Mouse (Mus musculus): ENCODE results near the gene Tmem246. TPM values are rescaled to one million over a fixed set of nuclear protein-coding genes. Genes with fewer than 3 reads are reported as not detected.
"Not testable (repeated sequence)": the region's sequence is repeated elsewhere in the genome, so short reads cannot be mapped to it uniquely, and the experiment has no call there.

The Tmem246 gene
- polyA plus RNA-seq (2015; fragmentation: Nextera tagmentation; extraction: Ambion mirVana) = 50.0 and 52.3 TPM in 2 replicates

- no peaks in the 10 kb centered on the region for H3K36me3 ChIP-seq
- no peaks in the 10 kb centered on the region for H3K9me3 ChIP-seq (replicated peaks)
- WGBS = under 1% methylated on average over 69 of the region's 77 CpGs
- peak within 1 kb of the TSS; percentile 90 for H3K9ac ChIP-seq
- H3K4me2 ChIP-seq = peak within 1 kb of the TSS; percentile 85
- peak within 1 kb of the TSS; percentile 94 for H3K27ac ChIP-seq
- H3K4me1 ChIP-seq (replicated peaks) = peaks cover 11% of the 10 kb centered on the region
- ATAC-seq (replicated peaks; ENCODE audit: insufficient number of reproducible peaks, insufficient read depth, low FRiP score, low read depth) = peak; percentile 93
- H3K27me3 ChIP-seq = no peaks in the 10 kb centered on the region
- H3K4me3 ChIP-seq = peak within 1 kb of the TSS; percentile 71
Observed at GRCm38 (mm10) chr4:49597183-49598100, at the start of gene Tmem246. Gene Tmem246 (minus strand): TSS chr4:49597876.

GRCm38 (mm10) chr4:49639913-49640312, 42.2 kb upstream of the Tmem246 start:
- H3K27ac ChIP-seq = no peak overlapping the region
- ATAC-seq (replicated peaks; ENCODE audit: insufficient number of reproducible peaks, insufficient read depth, low FRiP score, low read depth) = no peak
- peaks cover 61% of the 10 kb centered on the region for H3K36me3 ChIP-seq
- H3K9ac ChIP-seq = no peak overlapping the region
- no peak overlapping the region for H3K4me3 ChIP-seq
- no peaks in the 10 kb centered on the region for H3K27me3 ChIP-seq
- WGBS = 37% methylated on average over 2 of the region's 2 CpGs
- no peaks in the 10 kb centered on the region for H3K9me3 ChIP-seq (replicated peaks)
- H3K4me2 ChIP-seq = no peak overlapping the region
- H3K4me1 ChIP-seq (replicated peaks) = no peaks in the 10 kb centered on the region

GRCm38 (mm10) chr4:49637821-49638220, 40.1 kb upstream of the Tmem246 start:
- no peak overlapping the region for H3K4me3 ChIP-seq
- peaks cover 10% of the 10 kb centered on the region for H3K4me1 ChIP-seq (replicated peaks)
- H3K4me2 ChIP-seq = no peak overlapping the region
- no peak for ATAC-seq (replicated peaks; ENCODE audit: insufficient number of reproducible peaks, insufficient read depth, low FRiP score, low read depth)
- peaks cover 47% of the 10 kb centered on the region for H3K36me3 ChIP-seq
- H3K9ac ChIP-seq = no peak overlapping the region
- WGBS = 88% methylated on average over 11 of the region's 11 CpGs
- H3K27me3 ChIP-seq = no peaks in the 10 kb centered on the region
- H3K27ac ChIP-seq = no peak overlapping the region
- no peaks in the 10 kb centered on the region for H3K9me3 ChIP-seq (replicated peaks)

GRCm38 (mm10) chr4:49632139-49632481, 34.4 kb upstream of the Tmem246 start:
- WGBS = 0% methylated on average over 30 of the region's 30 CpGs
- peak; percentile 51 for ATAC-seq (replicated peaks; ENCODE audit: insufficient number of reproducible peaks, insufficient read depth, low FRiP score, low read depth)
- Histone ChIP-seq H3K4me2 (peak overlapping the region; percentile 84), H3K9ac (peak overlapping the region; percentile 85), H3K4me1 (replicated peaks) (peaks cover 15% of the 10 kb centered on the region), H3K36me3 (peaks cover 16% of the 10 kb centered on the region), H3K27me3 (no peaks in the 10 kb centered on the region), H3K27ac (peak overlapping the region; percentile 92), H3K4me3 (peak overlapping the region; percentile 84), H3K9me3 (replicated peaks) (no peaks in the 10 kb centered on the region)

- Histone ChIP-seq H3K4me3 (peak within 1 kb of the TSS; percentile 84), H3K27ac (peak within 1 kb of the TSS; percentile 92), H3K4me1 (replicated peaks) (peaks cover 15% of the 10 kb centered on the region), H3K27me3 (no peaks in the 10 kb centered on the region), H3K36me3 (peaks cover 11% of the 10 kb centered on the region; the same call in 1 of the 2 replicates), H3K9ac (peak within 1 kb of the TSS; percentile 85), H3K9me3 (replicated peaks) (no peaks in the 10 kb centered on the region), H3K4me2 (peak within 1 kb of the TSS; percentile 84)
- 3% methylated on average over 37 of the region's 37 CpGs for WGBS
- ATAC-seq (replicated peaks; ENCODE audit: insufficient number of reproducible peaks, insufficient read depth, low FRiP score, low read depth) = peak; percentile 98
Observed at GRCm38 (mm10) chr4:49631319-49632138, 33.9 kb upstream of the Tmem246 start, which contains the start of gene Rnf20. Gene Rnf20 (plus strand): TSS chr4:49632006.

GRCm38 (mm10) chr4:49628941-49629340, 31.3 kb upstream of the Tmem246 start:
- ATAC-seq (replicated peaks; ENCODE audit: insufficient number of reproducible peaks, insufficient read depth, low FRiP score, low read depth) = no peak

GRCm38 (mm10) chr4:49626973-49627372, 29.3 kb upstream of the Tmem246 start:
- H3K36me3 ChIP-seq = no peaks in the 10 kb centered on the region
- no peaks in the 10 kb centered on the region for H3K9me3 ChIP-seq (replicated peaks)
- H3K27me3 ChIP-seq = no peaks in the 10 kb centered on the region
- 2% methylated on average over 3 of the region's 3 CpGs for WGBS
- H3K9ac ChIP-seq = no peak overlapping the region
- ATAC-seq (replicated peaks; ENCODE audit: insufficient number of reproducible peaks, insufficient read depth, low FRiP score, low read depth) = no peak
- no peak overlapping the region for H3K4me2 ChIP-seq
- 0 out of 2 replicates have a peak, but pooled peaks cover 3% of the 10 kb centered on the region for H3K4me1 ChIP-seq (replicated peaks)
- no peak overlapping the region for H3K4me3 ChIP-seq
- no peak overlapping the region for H3K27ac ChIP-seq

More at GRCm38 (mm10) chr4:49628941-49629340, 31.3 kb upstream of the Tmem246 start:
- no peak overlapping the region for H3K4me2 ChIP-seq
- no peak overlapping the region for H3K4me3 ChIP-seq
- 76% methylated on average over 5 of the region's 5 CpGs for WGBS
- peaks cover 10% of the 10 kb centered on the region for H3K4me1 ChIP-seq (replicated peaks)
- H3K27me3 ChIP-seq = no peaks in the 10 kb centered on the region
- 0 out of 2 replicates have a peak, but pooled peaks cover 3% of the 10 kb centered on the region for H3K36me3 ChIP-seq
- no peaks in the 10 kb centered on the region for H3K9me3 ChIP-seq (replicated peaks)
- no peak overlapping the region for H3K9ac ChIP-seq
- H3K27ac ChIP-seq = no peak overlapping the region

- WGBS = 74% methylated on average over 4 of the region's 4 CpGs
- not testable (repeated sequence) for H3K4me2 ChIP-seq
Observed at GRCm38 (mm10) chr4:49624969-49625368, 27.3 kb upstream of the Tmem246 start.

GRCm38 (mm10) chr4:49623916-49624315, 26.2 kb upstream of the Tmem246 start:
- no peak for ATAC-seq (replicated peaks; ENCODE audit: insufficient number of reproducible peaks, insufficient read depth, low FRiP score, low read depth)
- Histone ChIP-seq H3K36me3 (no peaks in the 10 kb centered on the region), H3K27ac (no peak overlapping the region), H3K9ac (no peak overlapping the region), H3K4me1 (replicated peaks) (no peaks in the 10 kb centered on the region), H3K4me3 (no peak overlapping the region), H3K4me2 (no peak overlapping the region), H3K27me3 (no peaks in the 10 kb centered on the region), H3K9me3 (replicated peaks) (no peaks in the 10 kb centered on the region)
- WGBS = 82% methylated on average over 4 of the region's 4 CpGs

More at GRCm38 (mm10) chr4:49624969-49625368, 27.3 kb upstream of the Tmem246 start:
- not testable (repeated sequence) for ATAC-seq (replicated peaks; ENCODE audit: insufficient number of reproducible peaks, insufficient read depth, low FRiP score, low read depth); H3K9me3 ChIP-seq (replicated peaks); H3K9ac ChIP-seq; H3K27me3 ChIP-seq; H3K4me1 ChIP-seq (replicated peaks); H3K36me3 ChIP-seq; H3K27ac ChIP-seq; H3K4me3 ChIP-seq

- 78% methylated on average over 2 of the region's 2 CpGs for WGBS
- ATAC-seq (replicated peaks; ENCODE audit: insufficient number of reproducible peaks, insufficient read depth, low FRiP score, low read depth) = no peak
- H3K9ac ChIP-seq = no peak overlapping the region
- no peaks in the 10 kb centered on the region for H3K4me1 ChIP-seq (replicated peaks)
- no peaks in the 10 kb centered on the region for H3K27me3 ChIP-seq
- no peaks in the 10 kb centered on the region for H3K9me3 ChIP-seq (replicated peaks)
- H3K27ac ChIP-seq = no peak overlapping the region
- H3K4me2 ChIP-seq = no peak overlapping the region
- no peaks in the 10 kb centered on the region for H3K36me3 ChIP-seq
- no peak overlapping the region for H3K4me3 ChIP-seq
Observed at GRCm38 (mm10) chr4:49622272-49622671, 24.6 kb upstream of the Tmem246 start.

- H3K27me3 ChIP-seq; H3K36me3 ChIP-seq; H3K4me3 ChIP-seq; ATAC-seq (replicated peaks; ENCODE audit: insufficient number of reproducible peaks, insufficient read depth, low FRiP score, low read depth); H3K9me3 ChIP-seq (replicated peaks); H3K4me1 ChIP-seq (replicated peaks); H3K4me2 ChIP-seq; H3K9ac ChIP-seq; H3K27ac ChIP-seq: not testable (repeated sequence)
- 83% methylated on average over 7 of the region's 7 CpGs for WGBS
Observed at GRCm38 (mm10) chr4:49619861-49620260, 22.2 kb upstream of the Tmem246 start.
